Mouse (Mus musculus) bone marrow macrophage, adult 2 months (primary cell): Measurements from ENCODE around the gene Gtpbp2.

Source experiments
- CTCF ChIP-seq: IDR thresholded peaks from 2 replicates; pipeline ENCODE4 v1.5.1; 2012; ENCODE audit warnings: low read depth, mild to moderate bottlenecking, low read length, moderate library complexity
- POLR2A ChIP-seq: IDR thresholded peaks from 2 replicates; pipeline ENCODE4 v1.6.1; 2012; ENCODE audit warnings: mild to moderate bottlenecking, low read depth, low read length, borderline replicate concordance

- no peak for TF ChIP-seq CTCF
- TF ChIP-seq POLR2A = no peak
Observed at GRCm38 (mm10) chr17:46170538-46170937, 9.7 kb downstream of the Gtpbp2 start.
